Mouse (Mus musculus) neural tube, embryonic 11.5 days (tissue): ENCODE measurements around the gene 4930404H24Rik. TPM values are rescaled to one million over a fixed set of nuclear protein-coding genes. Genes with fewer than 3 reads are reported as not detected.

Source experiments
- ATAC-seq: fragments of 200-750 bp; cut with Nextera tagmentation; 2 replicates; pipeline ENCODE4 v1.8.0; 2017; ENCODE audit warnings: moderate number of reproducible peaks, mild to moderate bottlenecking, moderate TSS enrichment, moderate library complexity; ENCODE audit not compliant: insufficient read depth, low FRiP score, low TSS enrichment
- DNase-seq: peaks from one replicate; pipeline ENCODE4 v3.0.0-alpha.2; 2015; ENCODE audit warnings: low spot score
- H3K27ac ChIP-seq: fragments of 300-500 bp; sonication (generic); 2 replicates; pipeline ENCODE4 v1.5.1; 2014; ENCODE audit warnings: low read depth, mild to moderate bottlenecking, low read length
- H3K27me3 ChIP-seq: fragments of 300-500 bp; sonication (generic); 2 replicates; pipeline ENCODE4 v1.6.1; 2014; ENCODE audit warnings: mild to moderate bottlenecking, low read length, mixed read lengths; ENCODE audit not compliant: control insufficient read depth, insufficient read depth
- H3K36me3 ChIP-seq: fragments of 300-500 bp; sonication (generic); 2 replicates; pipeline ENCODE4 v1.6.1; 2014; ENCODE audit warnings: mild to moderate bottlenecking, low read length, moderate library complexity, mixed read lengths; ENCODE audit not compliant: control insufficient read depth, insufficient read depth
- H3K4me1 ChIP-seq: fragments of 300-500 bp; sonication (generic); 2 replicates; pipeline ENCODE4 v1.6.1; 2014; ENCODE audit warnings: low read length, mixed read lengths; ENCODE audit not compliant: control insufficient read depth, insufficient read depth
- H3K4me2 ChIP-seq: fragments of 300-500 bp; sonication (generic); 2 replicates; pipeline ENCODE4 v1.6.1; 2014; ENCODE audit warnings: low read depth, mild to moderate bottlenecking, moderate library complexity
- H3K4me3 ChIP-seq: fragments of 300-500 bp; sonication (generic); 2 replicates; pipeline ENCODE4 v1.5.1; 2014; ENCODE audit warnings: low read depth, low read length
- H3K9ac ChIP-seq: fragments of 300-500 bp; sonication (generic); 2 replicates; pipeline ENCODE4 v1.6.1; 2014; ENCODE audit warnings: mild to moderate bottlenecking, low read length
- H3K9me3 ChIP-seq: fragments of 300-500 bp; sonication (generic); 2 replicates; pipeline ENCODE4 v1.6.1; 2016; ENCODE audit warnings: low read length; ENCODE audit not compliant: control insufficient read depth
- WGBS: fragments of 180-500 bp; shearing (Covaris S2); extraction: QIAGEN DNeasy Blood & Tissue Kit; methylation state at CpG from one replicate; pipeline ENCODE4 v1.1.7; 2014; 5-methylcytosine and 5-hydroxymethylcytosine counted together
- polyA plus RNA-seq: library from polyadenylated mRNA; unstranded; fragments of >200 nt; fragmentation: Nextera tagmentation; extraction: Ambion mirVana; gene quantifications from 2 replicates; pipeline ENCODE4 v1.2.1, GENCODE M21; 2014

4930404H24Rik gene
- polyA plus RNA-seq, 1 experiment from 2014 or later: not detected

GRCm38 (mm10) chr2:153523143-153523542 lies 30.6 kb downstream of the 4930404H24Rik start:
- DNase-seq: no peak
- Histone ChIP-seq H3K36me3 (no peaks in the 10 kb centered on the region), H3K27ac (no peak overlapping the region), H3K9me3 (no peaks in the 10 kb centered on the region), H3K27me3 (peaks cover 10% of the 10 kb centered on the region), H3K4me2 (no peak overlapping the region), H3K4me1 (peaks cover 32% of the 10 kb centered on the region), H3K9ac (no peak overlapping the region), H3K4me3 (no peak overlapping the region)
- 62% methylated on average over 9 of the region's 9 CpGs for WGBS
- ATAC-seq: no peak

GRCm38 (mm10) chr2:153523656-153524055 lies 31.1 kb downstream of the 4930404H24Rik start:
- WGBS: 94% methylated on average over 12 of the region's 12 CpGs
- H3K4me3 ChIP-seq: no peak overlapping the region
- H3K4me2 ChIP-seq: no peak overlapping the region
- H3K9me3 ChIP-seq: no peaks in the 10 kb centered on the region
- H3K27me3 ChIP-seq: peaks cover 10% of the 10 kb centered on the region
- no peaks in the 10 kb centered on the region for H3K36me3 ChIP-seq
- ATAC-seq (no peak), DNase-seq (no peak)
- H3K27ac ChIP-seq: no peak overlapping the region
- no peak overlapping the region for H3K9ac ChIP-seq
- peaks cover 37% of the 10 kb centered on the region for H3K4me1 ChIP-seq

- Histone ChIP-seq H3K4me2 (no peak overlapping the region), H3K27ac (no peak overlapping the region), H3K27me3 (peaks cover 12% of the 10 kb centered on the region), H3K4me1 (peaks cover 39% of the 10 kb centered on the region), H3K9me3 (no peaks in the 10 kb centered on the region), H3K4me3 (no peak overlapping the region), H3K36me3 (no peaks in the 10 kb centered on the region), H3K9ac (no peak overlapping the region)
- ATAC-seq (no peak), DNase-seq (no peak)
- WGBS: 67% methylated on average over 2 of the region's 2 CpGs
These were observed 32.1 kb downstream of the 4930404H24Rik start for GRCm38 (mm10) chr2:153524727-153525126.

GRCm38 (mm10) chr2:153525906-153526311 lies 33.3 kb downstream of the 4930404H24Rik start:
- H3K4me3 ChIP-seq: no peak overlapping the region
- 0 out of 2 replicates have a peak overlapping the region, but pooled peaks have one; percentile 23 for H3K27ac ChIP-seq
- H3K4me2 ChIP-seq: no peak overlapping the region
- peaks cover 19% of the 10 kb centered on the region for H3K27me3 ChIP-seq
- H3K9me3 ChIP-seq: no peaks in the 10 kb centered on the region
- H3K9ac ChIP-seq: no peak overlapping the region
- H3K36me3 ChIP-seq: no peaks in the 10 kb centered on the region
- no peak for ATAC-seq
- 12% methylated on average over 10 of the region's 10 CpGs for WGBS
- peaks cover 39% of the 10 kb centered on the region for H3K4me1 ChIP-seq
- peak; percentile 49 for DNase-seq

GRCm38 (mm10) chr2:153526850-153527530 lies 34.4 kb downstream of the 4930404H24Rik start:
- Histone ChIP-seq H3K4me1 (peaks cover 38% of the 10 kb centered on the region), H3K9me3 (no peaks in the 10 kb centered on the region), H3K4me3 (no peak overlapping the region; the same call in 1 of the 2 replicates), H3K36me3 (no peaks in the 10 kb centered on the region), H3K4me2 (peak overlapping the region; percentile 97; the same call in 1 of the 2 replicates), H3K27ac (peak overlapping the region; percentile 60; the same call in 1 of the 2 replicates), H3K9ac (no peak overlapping the region; the same call in 1 of the 2 replicates), H3K27me3 (peaks cover 19% of the 10 kb centered on the region)
- 42% methylated on average over 9 of the region's 9 CpGs for WGBS
- peak; percentile 21 for DNase-seq
- no peak for ATAC-seq

GRCm38 (mm10) chr2:153527580-153528531 lies 35.3 kb downstream of the 4930404H24Rik start:
- Histone ChIP-seq H3K9ac (peak overlapping the region; percentile 81), H3K27me3 (peaks cover 19% of the 10 kb centered on the region), H3K9me3 (no peaks in the 10 kb centered on the region), H3K4me1 (peaks cover 29% of the 10 kb centered on the region), H3K4me2 (peak overlapping the region; percentile 97), H3K27ac (peak overlapping the region; percentile 91), H3K36me3 (no peaks in the 10 kb centered on the region), H3K4me3 (peak overlapping the region; percentile 79)
- peak; percentile 86 for DNase-seq
- under 1% methylated on average over 73 of the region's 85 CpGs for WGBS
- ATAC-seq: peak; percentile 58

- H3K27ac ChIP-seq: peak overlapping the region; percentile 91
- peak overlapping the region; percentile 79 for H3K4me3 ChIP-seq
- no peaks in the 10 kb centered on the region for H3K9me3 ChIP-seq
- H3K4me1 ChIP-seq: peaks cover 28% of the 10 kb centered on the region
- DNase-seq (peak; percentile 75), ATAC-seq (peak; percentile 27)
- H3K27me3 ChIP-seq: peaks cover 19% of the 10 kb centered on the region
- H3K4me2 ChIP-seq: peak overlapping the region; percentile 97
- WGBS: 2% methylated on average over 21 of the region's 70 CpGs
- H3K36me3 ChIP-seq: no peaks in the 10 kb centered on the region
- peak overlapping the region; percentile 81 for H3K9ac ChIP-seq
These were observed 36.2 kb downstream of the 4930404H24Rik start for GRCm38 (mm10) chr2:153528571-153529364.

- Histone ChIP-seq H3K9me3 (no peaks in the 10 kb centered on the region), H3K4me2 (peak overlapping the region; percentile 97), H3K27ac (peak overlapping the region; percentile 91), H3K36me3 (no peaks in the 10 kb centered on the region), H3K27me3 (peaks cover 19% of the 10 kb centered on the region), H3K9ac (peak overlapping the region; percentile 81), H3K4me3 (peak overlapping the region; percentile 79), H3K4me1 (peaks cover 28% of the 10 kb centered on the region)
- ATAC-seq (peak; percentile 3; the same call in 1 of the 2 replicates), DNase-seq (peak; percentile 61)
- WGBS: under 1% methylated on average over 37 of the region's 53 CpGs
These were observed 36.8 kb downstream of the 4930404H24Rik start for GRCm38 (mm10) chr2:153529365-153529781.
